Mouse (Mus musculus) limb, embryonic 14.5 days (tissue): ENCODE data around the gene H2-DMb2. TPM values are rescaled to one million over a fixed set of nuclear protein-coding genes. Genes with fewer than 3 reads are reported as not detected.

ENCODE experiments used
- ATAC-seq: fragments of 200-750 bp; cut with Nextera tagmentation; 2 replicates; pipeline ENCODE4 v1.8.0; 2017; ENCODE audit warnings: low read depth, moderate number of reproducible peaks, moderate TSS enrichment; ENCODE audit not compliant: low FRiP score
- DNase-seq: peaks from one replicate; pipeline ENCODE4 v3.0.0-alpha.2; 2015; ENCODE audit warnings: low spot score
- H3K27ac ChIP-seq: fragments of 300-500 bp; sonication (generic); replicated peaks from 2 replicates; pipeline ENCODE4 v1.5.1; 2014; ENCODE audit warnings: low read depth, mild to moderate bottlenecking, low read length, moderate library complexity, mixed read lengths
- H3K27me3 ChIP-seq: fragments of 300-500 bp; sonication (generic); 2 replicates; pipeline ENCODE4 v1.6.1; 2014; ENCODE audit warnings: low read length, mixed read lengths; ENCODE audit not compliant: control insufficient read depth, insufficient read depth
- H3K36me3 ChIP-seq: fragments of 300-500 bp; sonication (generic); 2 replicates; pipeline ENCODE4 v1.6.1; 2014; ENCODE audit warnings: mild to moderate bottlenecking, low read length, moderate library complexity, mixed read lengths; ENCODE audit not compliant: control insufficient read depth, insufficient read depth
- H3K4me1 ChIP-seq: fragments of 300-500 bp; sonication (generic); 2 replicates; pipeline ENCODE4 v1.6.1; 2014; ENCODE audit warnings: antibody characterized with exemption, low read length, mixed read lengths; ENCODE audit not compliant: control insufficient read depth, insufficient read depth
- H3K4me2 ChIP-seq: fragments of 300-500 bp; sonication (generic); replicated peaks from 2 replicates; pipeline ENCODE4 v1.6.1; 2014; ENCODE audit warnings: low read depth, mild to moderate bottlenecking, low read length, moderate library complexity; ENCODE audit not compliant: severe bottlenecking
- H3K4me3 ChIP-seq: fragments of 300-500 bp; sonication (generic); replicated peaks from 2 replicates; pipeline ENCODE4 v1.5.1; 2014; ENCODE audit warnings: low read length
- H3K9ac ChIP-seq: fragments of 300-500 bp; sonication (generic); 2 replicates; pipeline ENCODE4 v1.6.1; 2014; ENCODE audit warnings: mild to moderate bottlenecking, low read depth, low read length, moderate library complexity; ENCODE audit not compliant: severe bottlenecking
- H3K9me3 ChIP-seq: fragments of 300-500 bp; sonication (generic); 2 replicates; pipeline ENCODE4 v1.6.1; 2016; ENCODE audit warnings: low read length; ENCODE audit not compliant: control insufficient read depth
- POLR2A ChIP-seq: fragments of 200-500 bp; IDR thresholded peaks from 2 replicates; pipeline ENCODE4 v1.8.0; 2012; ENCODE audit warnings: inconsistent platforms, mild to moderate bottlenecking, moderate library complexity, borderline replicate concordance; ENCODE audit not compliant: insufficient read depth, insufficient read length; ENCODE audit errors: extremely low read depth
- WGBS: fragments of 180-500 bp; shearing (Covaris S2); extraction: QIAGEN DNeasy Blood & Tissue Kit; methylation state at CpG from one replicate; pipeline ENCODE4 v1.1.7; 2014; 5-methylcytosine and 5-hydroxymethylcytosine counted together
- polyA plus RNA-seq, 2 experiments: library from polyadenylated mRNA; depleted of rRNA in 1 of 2; stranded (reverse) in 1 of 2; unstranded in 1 of 2; fragments of >200 nt; fragmentation: Nextera tagmentation in 1 of 2; extraction: Ambion mirVana in 1 of 2; gene quantifications; 2 replicates each; pipeline versions ENCODE4 v1.2.1 to v1.2.3; 2012 to 2014

H2-DMb2 gene
- polyA plus RNA-seq, 2 experiments, result 0.23 to 0.31 TPM

DNA sequence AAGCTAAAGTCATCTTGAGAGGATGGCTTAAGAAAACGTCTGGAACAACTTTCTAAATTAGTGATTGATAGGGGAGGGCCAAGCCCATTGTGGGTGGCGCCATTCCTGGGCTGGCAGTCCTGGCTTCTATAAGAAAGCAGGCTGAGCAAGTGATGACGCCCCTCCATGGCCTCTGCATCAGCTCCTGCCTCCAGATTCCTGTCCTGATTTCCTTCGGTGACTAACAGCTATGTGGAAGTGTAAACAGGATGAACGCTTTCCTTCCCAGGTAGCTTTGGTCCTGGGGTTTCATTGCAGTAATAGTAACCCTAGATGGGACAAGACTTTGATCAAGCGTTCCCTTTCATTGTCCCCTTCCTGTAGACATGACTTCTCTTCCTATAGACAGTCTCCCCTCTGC, 35.9 kb downstream of the H2-DMb2 start:
- no peak overlapping the region for H3K4me3 ChIP-seq
- ATAC-seq, result no peak
- no peaks in the 10 kb centered on the region for H3K36me3 ChIP-seq

DNA sequence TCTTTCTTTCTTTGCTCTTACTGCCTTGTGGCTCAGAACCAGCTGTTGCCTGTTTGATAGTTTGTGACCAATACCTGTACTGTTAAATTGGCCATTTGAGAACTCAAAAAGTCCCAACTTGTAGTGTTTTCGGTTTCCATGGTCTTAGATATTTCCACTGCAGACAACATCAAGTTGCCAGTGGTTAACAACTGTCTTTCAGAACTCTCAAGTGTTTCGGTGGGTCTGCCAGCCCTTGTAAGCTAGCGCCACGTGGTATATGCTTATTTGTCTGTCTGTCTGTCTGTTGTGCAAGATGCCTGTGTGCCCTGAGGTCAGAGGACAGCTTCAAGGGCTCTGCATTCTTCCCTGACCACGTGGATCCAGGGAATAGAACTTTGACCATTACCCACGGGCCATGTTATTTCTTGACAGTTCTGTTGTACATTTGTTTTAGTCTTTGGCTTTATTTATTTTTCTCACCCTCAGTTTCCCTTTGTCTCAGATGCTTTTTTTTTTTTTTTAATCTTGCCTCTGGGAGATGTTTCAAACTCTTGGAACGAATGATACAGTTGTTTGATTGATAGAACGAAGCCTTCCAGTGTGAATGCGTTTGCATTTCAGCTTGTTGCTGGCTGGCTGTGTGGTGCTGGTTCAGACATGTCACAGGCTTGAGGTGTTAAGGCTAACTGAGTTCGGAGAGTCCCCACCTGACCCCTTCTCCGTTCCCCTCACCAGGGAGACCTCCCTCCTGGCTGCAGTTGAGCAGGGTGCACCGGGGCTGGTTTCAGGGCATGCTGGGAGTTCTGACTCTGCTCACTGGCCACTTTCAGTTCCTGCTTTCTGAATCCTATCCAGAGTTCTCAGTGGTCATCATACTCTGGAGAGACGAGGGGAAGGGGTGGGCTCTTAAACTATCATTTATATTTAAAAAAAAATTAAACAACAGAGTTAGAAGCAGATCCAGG, 37.1 kb downstream of the H2-DMb2 start:
- H3K4me2 ChIP-seq, result no peak overlapping the region
- H3K4me1 ChIP-seq, result no peaks in the 10 kb centered on the region
- no peak for ATAC-seq
- H3K36me3 ChIP-seq, result no peaks in the 10 kb centered on the region
- no peak overlapping the region for H3K9ac ChIP-seq
- no peak for DNase-seq
- H3K27ac ChIP-seq, result no peak overlapping the region
- peaks cover 8% of the 10 kb centered on the region; the same call in 1 of the 2 replicates for H3K9me3 ChIP-seq
- H3K4me3 ChIP-seq, result no peak overlapping the region
- H3K27me3 ChIP-seq, result no peaks in the 10 kb centered on the region; the same call in 1 of the 2 replicates
- 70% methylated on average over 13 of the region's 13 CpGs for WGBS
- TF ChIP-seq POLR2A, result no peak

More for the DNA sequence above, 35.9 kb downstream of the H2-DMb2 start:
- H3K27ac ChIP-seq, result no peak overlapping the region
- WGBS, result 65% methylated on average over 6 of the region's 6 CpGs
- no peaks in the 10 kb centered on the region; the same call in 1 of the 2 replicates for H3K27me3 ChIP-seq
- no peak for DNase-seq
- no peak overlapping the region for H3K4me2 ChIP-seq
- H3K9ac ChIP-seq, result no peak overlapping the region
- TF ChIP-seq POLR2A, result no peak
- H3K9me3 ChIP-seq, result peaks cover 8% of the 10 kb centered on the region; the same call in 1 of the 2 replicates
- no peaks in the 10 kb centered on the region for H3K4me1 ChIP-seq

- no peak for TF ChIP-seq POLR2A
- ATAC-seq, result no peak
- Histone ChIP-seq H3K36me3 (no peaks in the 10 kb centered on the region), H3K9ac (no peak overlapping the region), H3K27me3 (peaks cover 23% of the 10 kb centered on the region; the same call in 1 of the 2 replicates), H3K27ac (no peak overlapping the region), H3K4me1 (peaks cover 6% of the 10 kb centered on the region), H3K9me3 (no peaks in the 10 kb centered on the region), H3K4me2 (no peak overlapping the region), H3K4me3 (no peak overlapping the region)
- WGBS, result 72% methylated on average over 15 of the region's 15 CpGs
- no peak for DNase-seq
Observed at GRCm38 (mm10) chr17:34183564-34184219, 40.6 kb downstream of the H2-DMb2 start.

DNA sequence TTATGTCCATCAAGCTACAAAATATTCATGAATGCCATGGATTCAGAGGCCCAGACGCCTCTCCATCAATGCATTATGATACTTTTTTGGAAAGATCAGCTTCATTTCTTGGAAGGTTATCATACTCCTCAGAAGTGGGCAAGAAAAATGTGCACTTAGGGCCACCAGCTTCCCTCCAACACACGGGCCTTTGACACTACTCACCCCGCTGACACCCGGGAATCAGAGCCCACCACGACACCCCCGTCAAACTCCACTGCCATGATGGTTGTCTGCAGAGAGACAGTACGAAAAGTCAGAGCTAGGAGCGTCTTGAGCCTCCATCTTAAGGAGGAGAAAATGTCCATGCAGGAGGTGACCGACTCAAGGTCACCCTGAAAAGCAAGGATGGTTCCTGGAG, 42.4 kb downstream of the H2-DMb2 start:
- peaks cover 27% of the 10 kb centered on the region; the same call in 1 of the 2 replicates for H3K27me3 ChIP-seq
- H3K4me3 ChIP-seq, result no peak overlapping the region
- peaks cover 6% of the 10 kb centered on the region for H3K4me1 ChIP-seq
- no peak for DNase-seq
- no peaks in the 10 kb centered on the region for H3K9me3 ChIP-seq
- ATAC-seq, result no peak
- no peak overlapping the region for H3K4me2 ChIP-seq
- no peak for TF ChIP-seq POLR2A
- H3K36me3 ChIP-seq, result no peaks in the 10 kb centered on the region
- H3K27ac ChIP-seq, result no peak overlapping the region
- WGBS, result 89% methylated on average over 9 of the region's 9 CpGs
- H3K9ac ChIP-seq, result no peak overlapping the region

GRCm38 (mm10) chr17:34186885-34187260, 43.8 kb downstream of the H2-DMb2 start:
- peaks cover 31% of the 10 kb centered on the region; the same call in 1 of the 2 replicates for H3K27me3 ChIP-seq
- H3K27ac ChIP-seq, result no peak overlapping the region
- peaks cover 6% of the 10 kb centered on the region for H3K4me1 ChIP-seq
- no peaks in the 10 kb centered on the region for H3K9me3 ChIP-seq
- ATAC-seq (peak; percentile 46), DNase-seq (no peak)
- H3K9ac ChIP-seq, result peak overlapping the region; percentile 44
- 4% methylated on average over 14 of the region's 14 CpGs for WGBS
- no peaks in the 10 kb centered on the region for H3K36me3 ChIP-seq
- H3K4me2 ChIP-seq, result peak overlapping the region; percentile 93
- H3K4me3 ChIP-seq, result peak overlapping the region; percentile 56
- no peak for TF ChIP-seq POLR2A
